Mouse (Mus musculus) adrenal gland, postnatal 36 days (tissue): Measurements from ENCODE around the gene Ric3. TPM values are rescaled to one million over a fixed set of nuclear protein-coding genes. Genes with fewer than 3 reads are reported as not detected.
A peak's percentile ranks its signal among the peaks of the same experiment; 100 is the strongest.
"Not testable (repeated sequence)": the region's sequence is repeated elsewhere in the genome, so short reads cannot be mapped to it uniquely, and the experiment has no call there.

Experiments used
- DNase-seq, 2 experiments: peaks; one replicate each; pipeline ENCODE4 v3.0.0; 2021; ENCODE audit warnings: mixed read lengths in 1 of 2
- long read RNA-seq, 2 experiments: library from polyadenylated mRNA; stranded (forward); transcript quantifications; one replicate each; pipeline ENCODE4 v2.0.0; 2021; ENCODE audit warnings: borderline sequencing depth in 2 of 2
- total RNA-seq, 2 experiments: library from RNA; stranded (reverse); gene quantifications; 2 replicates each; pipeline ENCODE4 v1.2.3; 2021

The Ric3 gene
- 10 to 100 TPM; 39.7 to 58.7 TPM for total RNA-seq
- long read RNA-seq, experiment 1, full-length matches to known transcripts: 20 of 27 reads
- long read RNA-seq, experiment 1, partial matches to known transcripts: 3 of 27 reads
- long read RNA-seq, experiment 1, other reads (novel, unspliced or antisense): 4 of 27 reads
- long read RNA-seq, experiment 2, full-length matches to known transcripts: 12 of 16 reads
- long read RNA-seq, experiment 2, partial matches to known transcripts: 3 of 16 reads
- long read RNA-seq, experiment 2, other reads (novel, unspliced or antisense): 1 of 16 reads

DNA sequence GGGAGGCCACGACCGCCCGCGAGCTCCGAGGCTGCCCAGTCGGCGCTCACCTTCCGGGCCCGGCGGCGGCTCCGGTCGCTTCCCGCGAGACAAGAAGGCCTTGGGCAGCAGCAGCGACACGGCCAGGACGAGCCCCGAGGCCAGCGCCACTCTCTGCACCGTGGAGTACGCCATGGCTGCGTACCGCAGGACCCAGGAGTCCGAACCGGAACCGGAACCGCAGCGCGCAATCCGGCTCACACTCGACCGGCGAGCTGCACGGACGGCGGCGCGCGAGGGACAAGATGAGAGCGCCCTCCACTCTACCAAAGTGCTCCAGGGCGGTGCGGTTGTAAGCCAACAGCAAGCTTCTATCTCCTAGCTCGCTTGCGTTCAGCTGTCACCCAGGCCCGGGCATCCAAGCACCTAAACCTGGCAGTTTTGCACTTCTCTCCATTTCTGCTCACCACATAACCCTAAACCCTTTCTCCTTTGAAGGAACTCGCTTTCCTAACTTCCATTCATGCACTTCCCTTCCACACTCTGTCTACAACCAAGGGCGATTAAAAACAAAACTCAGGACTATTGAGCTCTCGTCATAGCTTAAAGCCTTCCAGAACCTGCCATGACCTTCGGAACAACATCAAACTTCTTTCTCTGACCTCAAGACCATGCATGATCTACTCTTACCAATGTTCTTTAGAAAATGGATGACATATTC is at the start of gene Ric3:
TSS of gene Ric3 (minus strand) at position 219 of the 700 bp plus-strand sequence.
- peak; percentile 86 to 88 for DNase-seq

DNA sequence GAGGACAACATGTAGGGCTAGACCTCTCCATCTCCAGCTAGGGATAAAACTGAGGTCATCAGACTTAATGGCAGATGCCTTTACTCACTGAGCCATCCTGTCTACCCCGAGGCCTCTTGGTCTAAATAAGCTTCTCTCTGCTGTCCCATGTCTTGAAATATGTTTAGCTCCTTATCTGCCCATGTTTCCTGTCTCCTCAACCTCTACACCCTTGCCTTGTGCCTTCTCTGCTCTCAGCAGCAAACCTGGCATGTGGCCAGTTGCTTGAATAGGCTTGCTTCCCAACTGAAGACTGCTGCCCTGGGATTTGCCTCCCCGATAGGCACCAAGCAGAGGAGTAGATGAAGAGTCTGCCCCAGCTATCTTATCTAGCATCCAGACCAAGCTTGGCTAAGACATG is 48.4 kb upstream of the Ric3 start:
- DNase-seq: no peak

DNA sequence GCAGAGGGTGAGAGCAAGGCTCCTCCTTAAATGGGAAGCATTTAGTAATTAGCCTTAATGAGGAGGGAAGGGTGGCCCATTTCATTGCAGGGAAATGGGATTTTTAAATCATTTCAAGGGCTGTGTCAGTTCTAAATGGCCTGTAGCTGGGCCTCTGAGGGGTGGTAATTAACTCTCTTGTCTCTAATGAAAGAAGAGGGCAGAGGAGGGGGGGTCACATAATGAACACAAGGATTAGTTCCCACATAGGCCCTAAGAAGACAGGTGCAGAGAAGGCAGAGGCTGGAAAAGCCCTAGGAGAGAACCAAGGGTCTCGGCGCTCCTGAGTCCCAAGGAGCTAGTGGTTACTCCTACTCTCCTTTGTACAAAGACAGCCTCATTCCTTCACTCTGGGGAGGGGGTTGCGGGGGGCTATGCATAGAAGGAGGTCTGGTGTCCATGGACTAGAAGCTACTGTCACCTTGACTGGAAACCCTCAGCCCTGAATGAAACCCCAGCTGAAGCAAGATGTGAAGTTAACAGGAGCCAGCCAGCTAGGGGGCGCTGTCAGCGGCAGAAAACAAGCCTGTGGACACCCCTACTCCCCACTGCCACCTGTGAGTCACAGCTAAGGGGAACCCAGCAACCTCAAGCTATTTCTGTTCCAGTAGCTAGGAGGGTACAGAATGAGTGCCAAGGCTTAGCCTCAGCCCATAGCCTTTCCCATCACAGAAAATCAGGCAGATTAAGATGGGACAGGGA is 47.0 kb upstream of the Ric3 start:
- no peak for DNase-seq

- DNase-seq: peak; percentile 58 to 70
These were observed 46.3 kb upstream of the Ric3 start for GRCm38 (mm10) chr7:109129442-109129841.

- DNase-seq: no peak
These were observed 32.8 kb upstream of the Ric3 start for GRCm38 (mm10) chr7:109115929-109116328.

DNA sequence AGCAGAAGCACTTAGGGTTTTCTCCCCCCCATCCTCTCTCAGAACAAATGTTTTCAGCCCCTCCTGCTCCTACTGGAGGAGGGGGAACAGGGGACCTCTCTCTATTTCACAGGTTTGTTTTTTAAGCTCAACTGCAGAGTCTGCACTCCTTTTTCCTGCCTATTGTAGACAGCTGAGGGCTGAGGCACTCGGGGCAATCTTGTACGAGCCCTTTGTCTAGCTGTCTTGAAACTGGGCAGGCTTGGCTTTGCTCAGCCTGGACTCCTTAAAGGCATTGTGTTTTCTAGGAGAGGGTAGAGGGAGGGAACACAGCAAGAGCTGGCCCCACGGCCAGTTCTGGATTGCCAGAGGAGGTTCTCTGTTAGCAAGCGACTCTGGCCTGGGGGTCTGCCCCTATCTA is 32.4 kb upstream of the Ric3 start:
- not testable (repeated sequence) for DNase-seq

DNA sequence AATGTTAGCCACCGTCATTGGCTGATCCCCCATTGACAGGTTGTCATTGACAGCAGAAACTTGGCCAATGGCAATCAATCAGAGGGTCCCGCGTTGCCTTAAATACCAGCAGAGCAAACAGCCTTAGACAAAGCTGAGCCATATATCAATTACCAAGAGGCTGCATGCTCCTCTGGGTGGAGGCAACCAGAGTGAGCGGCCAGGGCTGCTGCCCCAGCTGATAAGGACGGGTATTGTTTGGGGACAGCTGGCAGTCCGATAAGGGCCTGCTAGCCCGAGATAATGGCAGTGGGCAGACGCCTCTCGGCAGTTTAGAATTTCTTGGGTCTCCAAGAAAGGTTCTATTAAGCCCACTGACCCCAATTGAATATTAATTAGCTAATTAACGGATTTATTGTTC is 31.8 kb upstream of the Ric3 start:
- DNase-seq: no peak

DNA sequence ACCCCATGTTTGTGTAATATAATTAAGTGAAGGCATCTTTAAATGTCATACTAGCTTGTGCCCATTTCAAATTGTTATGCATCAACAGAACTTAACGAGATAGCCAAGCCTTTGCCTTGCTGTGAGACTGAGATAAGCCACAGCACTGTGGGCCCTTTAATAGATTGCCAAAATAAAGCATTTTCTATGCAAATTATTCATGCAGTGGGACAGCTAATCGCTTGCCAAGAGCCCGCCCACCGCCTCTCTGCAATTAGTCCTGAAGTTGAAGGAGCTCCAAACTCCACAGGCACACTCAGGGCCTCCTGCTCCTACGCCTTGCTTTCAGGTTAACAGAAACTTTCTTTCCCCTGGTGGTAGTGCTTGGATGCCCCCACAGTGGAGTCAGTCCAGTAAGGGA is 27.9 kb upstream of the Ric3 start:
- no peak for DNase-seq

GRCm38 (mm10) chr7:109104894-109105293 is 21.8 kb upstream of the Ric3 start:
- DNase-seq: no peak

DNA sequence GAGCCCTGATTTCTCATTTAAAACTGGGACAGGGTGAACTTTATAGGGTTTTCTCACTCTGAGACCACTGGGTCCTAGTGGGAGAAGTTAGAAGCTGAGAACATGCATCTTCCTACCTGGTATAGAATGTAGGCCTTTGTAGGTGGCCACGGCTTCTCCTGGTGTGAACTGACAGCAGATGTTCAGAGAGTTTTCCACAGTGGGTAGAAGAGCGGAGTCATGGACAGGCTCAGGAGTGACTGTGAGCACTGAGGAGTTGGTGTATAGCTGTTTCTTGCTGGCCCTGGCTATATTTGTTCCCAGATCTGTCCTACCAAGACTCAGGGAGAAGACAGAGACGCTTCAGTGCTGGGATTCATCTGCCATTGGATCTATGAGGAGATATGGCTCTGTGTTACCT is 18.0 kb upstream of the Ric3 start:
- DNase-seq: no peak

- DNase-seq: peak; percentile 44 to 51
These were observed 15.3 kb upstream of the Ric3 start for GRCm38 (mm10) chr7:109098145-109099018.

GRCm38 (mm10) chr7:109097203-109097602 is 14.1 kb upstream of the Ric3 start:
- DNase-seq: no peak

DNA sequence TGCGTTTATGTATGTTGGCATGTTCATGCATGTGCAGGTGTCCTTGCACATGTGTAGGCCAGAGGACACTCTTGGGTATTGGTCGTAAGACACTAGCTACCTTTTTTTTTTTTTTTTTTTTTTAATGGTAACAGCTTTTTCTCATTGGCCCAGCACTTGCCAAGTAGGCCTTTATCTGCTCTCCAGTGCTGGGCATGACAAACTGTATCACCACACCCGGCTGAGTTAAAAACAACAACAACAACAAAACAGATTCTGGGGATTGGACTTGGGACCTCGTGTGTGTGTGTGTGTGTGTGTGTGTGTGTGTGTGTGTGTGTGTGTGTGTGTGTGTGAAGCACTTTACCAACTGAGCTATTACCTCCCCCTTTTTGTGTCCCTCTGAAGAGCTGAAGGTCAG is 13.5 kb upstream of the Ric3 start:
- DNase-seq: no peak

- DNase-seq: peak in 1 of 2 experiments; percentile 3
These were observed 11.2 kb upstream of the Ric3 start for GRCm38 (mm10) chr7:109094294-109094693.

DNA sequence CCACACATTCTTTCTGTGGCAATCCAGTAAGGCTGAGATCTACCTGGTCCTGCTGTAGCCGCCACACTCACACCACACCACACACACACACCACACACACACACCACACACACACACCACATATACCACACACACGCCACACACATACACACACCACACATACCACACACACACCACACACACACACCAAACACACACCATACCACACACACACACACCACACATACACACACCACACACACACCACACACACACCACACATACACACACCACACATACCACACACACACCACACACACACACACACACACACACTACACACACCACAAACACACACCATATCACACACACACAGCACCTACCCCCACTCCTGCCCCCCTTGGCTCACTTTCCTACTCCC is 8.2 kb upstream of the Ric3 start:
- DNase-seq: not testable (repeated sequence)

- DNase-seq: no peak
These were observed 3.8 kb upstream of the Ric3 start for GRCm38 (mm10) chr7:109086946-109087345.

DNA sequence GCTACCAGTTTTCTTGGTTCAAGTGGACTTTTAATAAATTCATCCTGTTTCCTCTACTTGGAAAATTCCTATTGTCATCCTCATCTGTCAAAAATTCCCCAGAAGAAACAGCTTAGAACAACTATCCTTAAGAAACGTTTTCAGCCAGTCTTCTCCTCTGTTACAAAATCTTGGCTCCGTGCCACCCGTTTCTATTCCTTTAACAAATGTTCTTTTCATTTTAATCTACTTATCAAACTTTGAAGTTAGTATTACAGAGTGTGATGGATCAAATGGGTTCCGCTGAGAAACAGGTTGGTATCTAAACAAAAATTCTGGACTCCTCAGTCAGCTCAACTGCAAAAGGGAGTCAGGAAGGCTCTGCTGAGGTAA is 668 bp upstream of the Ric3 start:
- DNase-seq: no peak

DNA sequence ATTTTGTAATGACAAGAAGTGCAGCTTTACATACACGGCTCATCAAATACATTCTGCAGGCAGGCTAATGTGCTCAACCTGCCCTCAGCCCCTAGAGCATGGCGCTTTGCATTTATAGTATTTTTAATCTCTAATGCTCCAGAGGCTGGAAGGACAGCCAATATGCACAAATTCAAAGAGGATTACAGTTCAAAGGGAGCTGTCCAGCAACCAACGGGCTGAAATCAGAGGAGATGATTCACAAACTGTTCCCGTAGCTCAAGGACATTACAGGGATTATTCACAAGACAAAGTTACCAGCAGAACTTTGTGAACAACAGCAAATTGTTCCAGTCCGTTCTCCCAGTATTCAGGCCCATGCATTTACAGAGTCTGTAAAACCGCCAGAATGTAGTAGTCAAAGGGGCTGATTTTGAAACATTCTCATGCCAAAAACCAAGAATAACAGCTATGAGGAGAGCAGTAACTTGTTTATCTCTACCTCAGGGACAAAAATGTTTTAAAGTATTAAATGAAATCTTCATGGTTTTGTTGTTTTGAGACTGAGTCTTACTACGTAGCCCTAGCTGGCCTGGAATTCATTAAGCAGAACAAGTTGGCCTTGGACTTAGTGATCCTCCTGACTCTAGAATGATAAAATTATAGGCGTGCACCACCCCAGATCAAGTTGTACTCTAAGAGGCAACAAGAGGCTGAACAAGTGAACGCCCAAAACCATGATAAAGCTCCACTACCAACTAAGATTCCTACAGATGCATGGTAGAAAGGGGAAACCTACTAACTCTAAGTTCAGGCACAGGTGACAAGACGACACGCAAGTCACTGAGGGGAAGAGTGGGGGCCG is 640 bp downstream of the Ric3 start:
- peak; percentile 85 for DNase-seq

DNA sequence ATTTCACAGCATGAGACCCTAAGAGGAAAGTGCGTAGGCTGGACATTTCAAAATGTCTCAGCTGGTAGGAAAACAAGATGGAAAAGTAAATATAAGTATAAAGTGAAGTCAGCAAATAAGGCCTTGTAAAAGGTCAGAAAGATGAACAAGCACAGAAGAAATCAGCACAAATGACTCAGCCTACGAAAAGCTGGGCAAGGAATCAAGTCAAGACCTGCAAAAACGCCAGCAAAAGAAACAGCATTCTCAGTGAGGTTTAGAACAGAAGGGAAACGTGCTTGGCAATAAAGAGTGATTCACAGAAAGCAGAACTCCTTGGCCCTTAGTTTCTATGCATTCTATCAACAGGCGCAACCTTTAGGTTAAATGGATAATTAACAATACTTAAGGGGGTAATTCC is 10.8 kb downstream of the Ric3 start:
- DNase-seq: peak; percentile 7 to 40

DNA sequence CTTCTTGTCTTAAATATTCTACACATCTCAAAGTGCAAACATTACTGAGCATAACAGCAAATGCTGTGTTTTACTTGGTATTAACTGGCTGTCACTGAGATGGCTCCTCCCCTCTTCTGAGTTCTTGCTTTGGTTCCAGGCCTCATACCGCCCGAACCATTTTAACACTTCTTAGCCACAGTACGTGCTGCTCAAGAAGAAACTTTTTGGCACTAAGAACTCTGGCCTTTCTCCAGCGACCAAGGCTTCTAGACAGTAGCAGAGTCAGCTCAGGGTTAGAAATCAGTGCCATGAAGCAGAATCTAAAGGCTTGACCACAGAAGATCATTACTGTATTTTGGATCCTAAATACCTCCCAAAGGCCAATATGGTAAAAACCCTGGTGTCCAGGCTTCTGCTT is 13.5 kb downstream of the Ric3 start:
- DNase-seq: peak in 1 of 2 experiments; percentile 22

DNA sequence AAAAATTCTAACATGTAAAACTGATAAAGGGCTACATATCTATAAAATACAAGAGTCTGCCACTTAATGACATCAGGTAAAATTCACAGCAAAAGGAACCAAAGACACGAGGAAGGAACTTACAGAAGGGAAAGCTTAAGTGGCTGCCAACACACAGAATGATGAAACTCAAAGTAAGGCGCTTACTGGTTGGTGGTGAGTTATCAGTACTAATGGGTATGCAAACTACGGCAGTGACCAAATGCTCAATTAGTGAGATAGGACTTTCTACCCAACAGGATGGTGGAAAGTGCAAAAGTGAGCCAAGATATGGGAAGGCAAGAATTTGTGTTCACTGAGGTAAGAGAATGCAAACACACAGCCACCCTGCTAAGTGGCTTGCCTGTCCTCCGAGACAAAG is 23.6 kb downstream of the Ric3 start:
- no peak for DNase-seq
